Mouse (Mus musculus) heart, adult 2 months (tissue): ENCODE measurements around the gene Lgals4. TPM values are rescaled to one million over a fixed set of nuclear protein-coding genes. Genes with fewer than 3 reads are reported as not detected.
"Not testable (repeated sequence)": the region's sequence is repeated elsewhere in the genome, so short reads cannot be mapped to it uniquely, and the experiment has no call there.

ENCODE experiments used
- DNase-seq, 2 experiments: peaks; one replicate each; pipeline ENCODE4 v3.0.0; 2021
- H3K27ac ChIP-seq: fragments of 200-600 bp; 2 replicates; pipeline ENCODE4 v1.8.1; 2022
- H3K27me3 ChIP-seq: fragments of 200-500 bp; 2 replicates; pipeline ENCODE4 v1.6.1; 2012; ENCODE audit warnings: mild to moderate bottlenecking, low read length, inconsistent platforms, mixed read lengths; ENCODE audit not compliant: control insufficient read depth, insufficient read depth
- H3K36me3 ChIP-seq: fragments of 200-500 bp; 2 replicates; pipeline ENCODE4 v1.6.1; 2012; ENCODE audit warnings: low read length, inconsistent platforms; ENCODE audit not compliant: control insufficient read depth, insufficient read depth
- H3K4me1 ChIP-seq: fragments of 200-500 bp; 2 replicates; pipeline ENCODE4 v1.6.1; 2011; ENCODE audit warnings: low read length; ENCODE audit not compliant: control insufficient read depth, insufficient read depth
- H3K4me3 ChIP-seq: fragments of 200-600 bp; 2 replicates; pipeline ENCODE4 v1.8.1; 2022
- H3K79me2 ChIP-seq: fragments of 200-500 bp; replicated peaks from 2 replicates; pipeline ENCODE4 v1.6.1; 2012; ENCODE audit warnings: mild to moderate bottlenecking, inconsistent platforms, low read length, moderate library complexity, mixed read lengths; ENCODE audit not compliant: control insufficient read depth, insufficient read depth
- H3K9ac ChIP-seq: fragments of 200-500 bp; 2 replicates; pipeline ENCODE4 v1.6.1; 2012; ENCODE audit warnings: low read depth, mild to moderate bottlenecking, control low read depth, inconsistent platforms, low read length, mixed read lengths
- CTCF ChIP-seq: fragments of 200-600 bp; IDR thresholded peaks from 2 replicates; pipeline ENCODE4 v1.8.1; 2022; ENCODE audit warnings: antibody characterized with exemption, mild to moderate bottlenecking, moderate library complexity
- EP300 ChIP-seq: fragments of 200-500 bp; IDR thresholded peaks from 2 replicates; pipeline ENCODE4 v1.6.1; 2011; ENCODE audit warnings: low read depth, low read length, control low read depth; ENCODE audit not compliant: insufficient read depth
- POLR2A ChIP-seq: fragments of 200-500 bp; IDR thresholded peaks from 2 replicates; pipeline ENCODE4 v1.6.1; 2011; ENCODE audit warnings: mild to moderate bottlenecking, low read depth, low read length, control low read depth; ENCODE audit not compliant: insufficient read depth
- WGBS: fragments of 180-500 bp; shearing (Covaris S2); methylation state at CpG from one replicate; pipeline ENCODE4 v1.1.7; 2018; 5-methylcytosine and 5-hydroxymethylcytosine counted together
- intact Hi-C: fragments of 180-260 bp; cut with DNase I; formaldehyde crosslinking; loops from one replicate; pipeline ENCODE4 v1.15.1; 2025
- polyA plus RNA-seq: library from polyadenylated mRNA; depleted of rRNA; stranded (reverse); fragments of >200 nt; gene quantifications from 2 replicates; pipeline ENCODE4 v1.2.3, GENCODE M21; 2012
- total RNA-seq, 2 experiments: library from RNA; stranded (reverse); gene quantifications; 2 replicates each; pipeline ENCODE4 v1.2.3; 2021

Lgals4 gene
- total and polyA plus RNA-seq, 3 experiments: 18.5 to 63.6 (median 27.6) TPM

DNA sequence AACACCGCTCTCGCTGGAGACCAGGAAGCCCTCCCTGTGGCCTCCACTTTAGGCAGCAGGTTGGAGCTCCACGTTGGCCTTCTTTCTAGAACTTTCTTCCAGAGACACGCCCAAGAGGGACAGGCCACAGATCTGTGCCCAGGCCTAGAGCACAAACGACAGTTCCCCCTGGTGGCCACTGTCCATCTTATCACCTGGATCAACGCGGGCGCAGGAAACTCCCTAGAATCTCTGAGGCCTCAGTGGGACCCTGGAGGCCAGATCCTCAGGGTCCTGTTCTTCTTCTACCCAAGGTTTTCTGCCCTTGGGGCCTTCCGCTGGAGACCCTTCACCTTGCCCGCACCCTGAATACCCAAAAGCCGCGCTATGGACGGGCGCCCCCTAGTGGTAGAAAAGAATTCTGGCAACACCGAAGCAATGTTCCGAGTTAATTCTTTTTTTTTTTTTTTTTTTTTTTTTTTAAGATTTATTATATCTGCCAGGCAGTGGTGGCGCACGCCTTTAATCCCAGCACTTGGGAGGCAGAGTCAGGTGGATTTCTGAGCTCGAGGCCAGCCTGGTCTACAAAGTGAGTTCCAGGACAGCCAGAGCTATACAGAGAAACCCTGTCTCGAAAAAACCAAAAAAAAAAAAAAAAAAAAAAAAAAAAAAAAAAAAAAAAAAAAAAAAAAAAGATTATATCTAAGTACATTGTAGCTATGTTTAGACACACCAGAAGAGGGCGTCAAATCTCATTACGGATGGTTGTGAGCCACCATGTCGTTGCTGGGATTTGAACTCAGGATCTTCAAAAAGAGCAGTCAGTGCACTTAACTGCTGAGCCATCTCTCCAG lies 34.1 kb downstream of the Lgals4 start:
- Histone ChIP-seq H3K9ac (peak overlapping the region; percentile 67; the same call in 1 of the 2 replicates), H3K27ac (peak overlapping the region; percentile 75), H3K4me3 (peak overlapping the region; percentile 28; the same call in 1 of the 2 replicates)
- 13% methylated on average over 23 of the region's 23 CpGs for WGBS
- not testable (repeated sequence) for H3K27me3 ChIP-seq, H3K36me3 ChIP-seq, H3K4me1 ChIP-seq, H3K79me2 ChIP-seq
- intact Hi-C loops: loop anchor here (1.0 to 5.0 kb wide), 3 partner anchors 40 to 87 kb away; partner anchors contain the start of gene Ech1
- TF ChIP-seq EP300: peak; percentile 74; the same call in 1 of the 2 replicates
- TF ChIP-seq CTCF: peak; percentile 82
- peak; percentile 78 to 84 for DNase-seq

DNA sequence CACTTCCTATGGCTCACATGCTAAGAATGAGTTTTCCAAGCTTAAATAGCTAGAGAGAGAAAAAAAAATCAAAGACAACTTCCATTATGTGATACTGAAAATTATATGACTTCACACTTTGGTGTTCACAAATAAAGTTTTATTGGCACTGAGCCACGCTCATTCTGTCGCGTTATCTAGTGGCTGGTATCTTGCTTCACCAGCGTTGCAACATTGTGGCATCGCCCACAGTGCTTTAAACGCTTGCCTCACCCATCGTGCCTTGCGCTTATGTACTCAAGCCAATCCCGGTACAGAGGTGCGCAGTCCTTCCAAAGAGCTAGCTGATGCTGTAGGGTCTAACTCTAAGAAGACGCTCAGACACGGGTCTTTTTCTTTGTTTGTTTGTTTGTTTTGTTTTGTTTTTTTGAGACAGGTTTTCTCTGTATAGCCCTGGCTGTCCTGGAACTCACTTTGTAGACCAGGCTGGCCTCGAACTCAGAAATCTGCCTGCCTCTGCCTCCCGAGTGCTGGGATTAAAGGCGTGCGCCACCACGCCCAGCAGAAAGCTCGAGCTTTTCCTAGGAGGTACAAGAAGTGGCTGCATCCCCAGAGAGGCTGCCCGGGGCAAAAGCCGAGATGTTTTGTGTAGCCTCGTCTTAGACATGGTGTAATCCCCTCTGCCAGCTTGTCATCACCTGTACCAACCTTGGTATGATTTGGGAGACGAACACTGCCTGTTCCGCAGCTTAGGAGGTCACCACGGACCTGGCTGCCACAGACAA lies 37.4 kb downstream of the Lgals4 start:
- Histone ChIP-seq H3K9ac (no peak overlapping the region), H3K79me2 (no peaks in the 10 kb centered on the region), H3K36me3 (no peaks in the 10 kb centered on the region), H3K4me1 (peaks cover 4% of the 10 kb centered on the region), H3K27me3 (no peaks in the 10 kb centered on the region), H3K27ac (no peak overlapping the region), H3K4me3 (no peak overlapping the region)
- DNase-seq: no peak
- TF ChIP-seq POLR2A (no peak), EP300 (no peak), CTCF (no peak)
- intact Hi-C loops: no loop called here
- 77% methylated on average over 24 of the region's 24 CpGs for WGBS

DNA sequence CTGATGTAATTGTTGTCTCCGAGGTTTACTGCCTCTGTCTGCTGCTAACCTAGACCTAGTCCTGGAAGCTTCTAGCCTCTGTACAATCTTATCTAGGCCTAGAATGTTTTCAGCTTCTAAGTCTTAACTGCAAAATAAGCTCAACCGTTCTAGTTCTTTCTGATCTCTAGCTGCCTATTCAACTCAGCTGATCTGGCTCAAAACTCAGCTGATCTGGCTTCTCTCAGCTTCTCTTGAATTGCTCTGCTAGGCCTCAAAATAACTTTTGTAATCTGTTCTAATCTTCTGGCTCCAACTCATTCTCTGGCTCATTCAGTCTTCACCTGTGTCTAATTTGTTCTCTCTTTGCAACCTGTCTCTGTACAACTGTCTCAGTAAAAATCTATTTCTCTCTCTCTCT lies 40.9 kb downstream of the Lgals4 start:
- 61% methylated on average over 2 of the region's 2 CpGs for WGBS
- Histone ChIP-seq H3K36me3 (no peaks in the 10 kb centered on the region), H3K9ac (no peak overlapping the region), H3K4me1 (no peaks in the 10 kb centered on the region), H3K27me3 (no peaks in the 10 kb centered on the region), H3K27ac (no peak overlapping the region), H3K4me3 (no peak overlapping the region), H3K79me2 (no peaks in the 10 kb centered on the region)
- TF ChIP-seq POLR2A (no peak), EP300 (no peak), CTCF (no peak)
- intact Hi-C loops: no loop called here
- no peak for DNase-seq

DNA sequence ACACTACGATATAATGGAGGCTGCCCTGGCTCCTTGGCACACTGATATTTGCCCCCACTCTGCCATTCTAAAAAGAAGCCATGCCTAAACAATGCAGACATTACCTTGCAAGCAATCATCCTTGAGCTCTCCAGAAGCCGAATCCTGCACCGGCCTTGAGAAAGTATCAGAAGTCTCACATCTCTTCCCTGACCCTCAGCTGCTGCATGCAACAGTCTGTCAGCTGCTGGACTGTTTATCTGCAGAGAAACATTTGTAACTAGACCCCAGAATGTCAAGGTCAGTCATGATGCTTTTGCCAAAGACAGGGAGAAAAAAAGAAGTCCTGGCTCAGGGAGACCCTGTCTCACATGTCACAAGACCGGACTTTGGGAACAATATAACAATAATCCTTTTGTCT lies 42.4 kb downstream of the Lgals4 start:
- no peak for DNase-seq
- WGBS: 65% methylated on average over 4 of the region's 4 CpGs
- H3K27ac ChIP-seq: no peak overlapping the region

DNA sequence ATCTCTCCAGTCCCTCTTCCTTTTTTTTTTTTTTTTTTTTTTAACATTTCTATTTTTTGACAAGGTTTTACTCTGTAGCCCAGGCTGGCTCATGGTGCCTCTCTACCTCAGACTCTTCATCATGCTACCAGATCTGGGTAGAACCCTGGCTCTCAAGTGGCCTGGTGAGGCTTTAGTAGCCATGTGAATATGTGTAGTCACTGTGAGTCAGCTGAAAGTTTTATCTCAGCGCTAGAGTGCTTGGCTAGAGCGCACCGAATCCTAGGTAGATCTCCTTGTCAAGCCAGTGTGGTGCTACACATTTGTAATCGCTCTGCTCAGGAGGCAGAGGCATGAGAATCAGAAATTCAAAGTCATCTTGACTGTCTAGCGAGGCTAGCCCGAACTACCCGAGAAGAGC lies 43.5 kb downstream of the Lgals4 start:
- 72% methylated on average over 7 of the region's 7 CpGs for WGBS
- H3K4me1 ChIP-seq: peaks cover 4% of the 10 kb centered on the region
- DNase-seq: no peak
- no peak overlapping the region for H3K4me3 ChIP-seq
- no peak overlapping the region for H3K27ac ChIP-seq
- no peak overlapping the region for H3K9ac ChIP-seq
- no peaks in the 10 kb centered on the region for H3K27me3 ChIP-seq
- H3K36me3 ChIP-seq: no peaks in the 10 kb centered on the region
- H3K79me2 ChIP-seq: no peaks in the 10 kb centered on the region
- intact Hi-C loops: no loop called here
- TF ChIP-seq CTCF: no peak
- no peak for TF ChIP-seq EP300
- no peak for TF ChIP-seq POLR2A

More for the DNA sequence above, 42.4 kb downstream of the Lgals4 start:
- H3K79me2 ChIP-seq: no peaks in the 10 kb centered on the region
- peaks cover 3% of the 10 kb centered on the region for H3K4me1 ChIP-seq
- no peaks in the 10 kb centered on the region for H3K36me3 ChIP-seq
- TF ChIP-seq POLR2A (no peak), EP300 (no peak), CTCF (no peak)
- no peak overlapping the region for H3K4me3 ChIP-seq
- intact Hi-C loops: no loop called here
- H3K27me3 ChIP-seq: no peaks in the 10 kb centered on the region
- H3K9ac ChIP-seq: no peak overlapping the region

DNA sequence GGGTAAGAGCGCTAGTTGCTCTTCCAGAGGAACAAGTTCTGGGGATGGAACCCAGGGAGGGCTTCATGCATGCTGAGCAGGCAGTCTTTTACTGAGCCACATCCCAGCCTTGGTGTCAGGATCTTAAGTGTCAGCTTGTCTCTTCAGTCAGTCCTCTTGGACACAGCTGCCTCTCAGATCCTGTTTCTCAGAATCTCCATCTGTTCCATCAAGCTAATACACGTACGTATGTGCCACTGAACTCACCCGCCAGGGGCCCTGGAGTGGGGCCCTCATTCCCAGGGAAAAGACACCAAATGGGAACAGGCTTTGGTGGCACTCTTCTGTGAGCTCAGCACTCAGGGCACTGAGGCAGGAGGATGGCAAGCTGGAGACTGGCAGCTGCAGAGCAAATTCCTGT lies 44.2 kb downstream of the Lgals4 start:
- H3K27me3 ChIP-seq: no peaks in the 10 kb centered on the region
- peaks cover 4% of the 10 kb centered on the region for H3K4me1 ChIP-seq
- H3K4me3 ChIP-seq: no peak overlapping the region
- WGBS: 80% methylated on average over 4 of the region's 4 CpGs
- intact Hi-C loops: no loop called here
- TF ChIP-seq CTCF (no peak), POLR2A (no peak), EP300 (no peak)
- H3K9ac ChIP-seq: no peak overlapping the region
- no peaks in the 10 kb centered on the region for H3K36me3 ChIP-seq
- no peaks in the 10 kb centered on the region for H3K79me2 ChIP-seq
- H3K27ac ChIP-seq: no peak overlapping the region
- peak in 1 of 2 experiments; percentile 12 for DNase-seq
